Mouse (Mus musculus): ENCODE measurements at regions not wholly inside any gene's neighbourhood (a gene's known extent, or its start where the extent isn't known, plus 50 kb on each side); places are given as distances from the start of the nearest gene placed in this dataset.

GRCm38 (mm10) chr10:44686055-44686454 lies 157.8 kb upstream of the Prdm1 start:
- DNase-seq (ENCODE audit: low read depth, low spot score) = peak; percentile 96
- Histone ChIP-seq H3K4me3 (ENCODE audit: control insufficient read depth in 1 of 2, insufficient read depth in 1 of 2, low read depth in 2 of 2, low read length in 2 of 2) (peak overlapping the region; percentile 25 to 29), H3K4me1 (ENCODE audit: control insufficient read depth in 1 of 2, insufficient read depth in 2 of 2, low read length in 2 of 2) (peaks cover 4 to 20% of the 10 kb centered on the region in 2 experiments; a peak in 3 of 4 replicates), H3K27me3 (ENCODE audit: control insufficient read depth in 1 of 2, insufficient read depth in 2 of 2, low read length in 2 of 2) (no peaks in the 10 kb centered on the region), H3K79me2 (ENCODE audit: control insufficient read depth, insufficient read depth, low read length, poor library complexity) (no peaks in the 10 kb centered on the region), H3K27ac (ENCODE audit: control insufficient read depth, low read depth, low read length) (peak overlapping the region; percentile 82), H3K9me3 (replicated peaks; ENCODE audit: insufficient read depth, low read length) (no peaks in the 10 kb centered on the region), H3K9ac (ENCODE audit: control insufficient read depth, low read depth, low read length, poor library complexity, severe bottlenecking) (peak overlapping the region; percentile 55), H3K36me3 (ENCODE audit: control insufficient read depth in 1 of 2, insufficient read depth in 2 of 2, low read length in 2 of 2) (peaks cover 0 to 13% of the 10 kb centered on the region in 2 experiments; a peak in 2 of 4 replicates)
- TF ChIP-seq ZMIZ1 (IDR thresholded peaks at IDR 0.05; ENCODE audit: low read depth, low read length) = no peak
- TF ChIP-seq MXI1 (IDR thresholded peaks at IDR 0.05; ENCODE audit: low read depth, low read length) = peak; percentile 68
- peak; percentile 85 for TF ChIP-seq TCF12 (IDR thresholded peaks at IDR 0.05; ENCODE audit: low read depth, low read length)
- peak; percentile 82 for TF ChIP-seq ETS1 (IDR thresholded peaks at IDR 0.05; ENCODE audit: low read depth, low read length)
- TF ChIP-seq TBP (IDR thresholded peaks at IDR 0.05; ENCODE audit: low read depth, low read length) = peak; percentile 97
- peak; percentile 21; the same call in 1 of the 2 replicates for TF ChIP-seq SMC3 (IDR thresholded peaks at IDR 0.05; ENCODE audit: low read depth, low read length)
- 0 out of 2 replicates have a peak, but pooled peaks have one; percentile 38 for TF ChIP-seq ELF1 (IDR thresholded peaks at IDR 0.05; ENCODE audit: low read depth, low read length)
- TF ChIP-seq E2F4 (IDR thresholded peaks at IDR 0.05; ENCODE audit: borderline replicate concordance, low read depth, low read length) = no peak
- no peak; the same call in 1 of the 2 replicates for TF ChIP-seq RAD21 (IDR thresholded peaks at IDR 0.05; ENCODE audit: low read depth, low read length)
- TF ChIP-seq NRF1 (IDR thresholded peaks at IDR 0.05; ENCODE audit: insufficient read depth, low read depth, low read length, poor library complexity, severe bottlenecking) = 0 out of 2 replicates have a peak, but pooled peaks have one; percentile 7
- TF ChIP-seq MYC (IDR thresholded peaks at IDR 0.05; ENCODE audit: low read depth, low read length) = peak; percentile 56; the same call in 1 of the 2 replicates
- TF ChIP-seq MAX (IDR thresholded peaks at IDR 0.05; ENCODE audit: low read length) = peak; percentile 71; the same call in 1 of the 2 replicates
- no peak for TF ChIP-seq GABPA (IDR thresholded peaks at IDR 0.05; ENCODE audit: low read depth, low read length)
- peak; percentile 95 for TF ChIP-seq RCOR1 (IDR thresholded peaks at IDR 0.05; ENCODE audit: low read depth, low read length)
- no peak for TF ChIP-seq JUND (IDR thresholded peaks at IDR 0.05; ENCODE audit: low read depth, low read length)
- TF ChIP-seq MYB (IDR thresholded peaks at IDR 0.05; ENCODE audit: low read depth, low read length) = 0 out of 2 replicates have a peak, but pooled peaks have one; percentile 46
- peak in 1 of 2 experiments; percentile 31; a peak in 1 of 4 replicates for TF ChIP-seq POLR2A (IDR thresholded peaks at IDR 0.05; ENCODE audit: control insufficient read depth in 1 of 2, insufficient read depth in 1 of 2, low read depth in 1 of 2, low read length in 2 of 2, poor library complexity in 1 of 2)
- TF ChIP-seq USF2 (IDR thresholded peaks at IDR 0.05; ENCODE audit: borderline replicate concordance in 1 of 2, insufficient read depth in 1 of 2, low read depth in 1 of 2, low read length in 2 of 2) = no peak
- peak; percentile 33; the same call in 1 of the 2 replicates for TF ChIP-seq ZNF384 (IDR thresholded peaks at IDR 0.05; ENCODE audit: low read depth, low read length)
- TF ChIP-seq SIN3A (IDR thresholded peaks at IDR 0.05; ENCODE audit: low read length) = peak; percentile 85
- no peak for TF ChIP-seq POLR2AphosphoS5 (IDR thresholded peaks at IDR 0.05; ENCODE audit: borderline replicate concordance, low read depth, low read length)
- TF ChIP-seq MEF2A (IDR thresholded peaks at IDR 0.05; ENCODE audit: extremely low read depth, insufficient replicate concordance, low read depth, low read length, poor library complexity, severe bottlenecking) = no peak
- no peak for TF ChIP-seq KAT2A (conservative IDR thresholded peaks at IDR 0.05; ENCODE audit: low read depth, low read length)
- no peak for TF ChIP-seq POLR2AphosphoS2 (IDR thresholded peaks at IDR 0.05; ENCODE audit: low read length)
- TF ChIP-seq GATA1 (IDR thresholded peaks at IDR 0.05; ENCODE audit: low read depth, low read length) = peak; percentile 94
- TF ChIP-seq MAFK (IDR thresholded peaks at IDR 0.05; ENCODE audit: borderline replicate concordance, low read depth, low read length) = no peak
- TF ChIP-seq NELFE (IDR thresholded peaks at IDR 0.05; ENCODE audit: low read depth, low read length) = 0 out of 2 replicates have a peak, but pooled peaks have one; percentile 29
- no peak for TF ChIP-seq CHD1 (IDR thresholded peaks at IDR 0.05; ENCODE audit: low read depth, low read length)
- peak; percentile 12 for TF ChIP-seq CHD2 (IDR thresholded peaks at IDR 0.05; ENCODE audit: low read length)
- peak; percentile 98 for TF ChIP-seq UBTF (IDR thresholded peaks at IDR 0.05; ENCODE audit: borderline replicate concordance, insufficient read depth, low read depth, low read length)
- TF ChIP-seq EP300 (IDR thresholded peaks at IDR 0.05; ENCODE audit: low read depth in 1 of 2, low read length in 2 of 2) = peak; percentile 93 to 97
- peak; percentile 77 for TF ChIP-seq TAL1 (IDR thresholded peaks at IDR 0.05; ENCODE audit: low read length)
- no peak for TF ChIP-seq USF1 (IDR thresholded peaks at IDR 0.05; ENCODE audit: low read depth, low read length)
- no peak for TF ChIP-seq CTCF (IDR thresholded peaks at IDR 0.05 in 2 of 3, conservative IDR thresholded peaks at IDR 0.05 in 1 of 3; ENCODE audit: control insufficient read depth in 1 of 3, insufficient read depth in 1 of 3, low read depth in 2 of 3, low read length in 3 of 3, poor library complexity in 1 of 3, severe bottlenecking in 1 of 3)
- TF ChIP-seq ZC3H11A (IDR thresholded peaks at IDR 0.05; ENCODE audit: low read depth, low read length) = peak; percentile 2; the same call in 1 of the 2 replicates
- peak; percentile 84; the same call in 1 of the 2 replicates for TF ChIP-seq MAZ (IDR thresholded peaks at IDR 0.05; ENCODE audit: low read depth, low read length)
- TF ChIP-seq ZKSCAN1 (IDR thresholded peaks at IDR 0.05; ENCODE audit: low read depth, low read length) = no peak

All from MEL (cell line).